Mouse (Mus musculus): ENCODE data around the gene Bves. TPM values are rescaled to one million over a fixed set of nuclear protein-coding genes. Genes with fewer than 3 reads are reported as not detected.

Bves gene
- polyA plus RNA-seq, 1 experiment, result 35.4 TPM

- H3K27me3 ChIP-seq (ENCODE audit: control insufficient read depth, insufficient read depth, insufficient read length), result no peaks in the 10 kb centered on the region
Observed at GRCm38 (mm10) chr10:45399702-45400243, 64.2 kb downstream of the Bves start.

GRCm38 (mm10) chr10:45410624-45411341 lies 75.2 kb downstream of the Bves start:
- no peak overlapping the region for H3ac ChIP-seq (ENCODE audit: control insufficient read depth, insufficient read length, low read depth)
- H3K36me3 ChIP-seq (ENCODE audit: control insufficient read depth, insufficient read depth), result no peaks in the 10 kb centered on the region
- TF ChIP-seq MAX (IDR thresholded peaks at IDR 0.05), result no peak
- no peak for TF ChIP-seq MYOD1 (IDR thresholded peaks at IDR 0.05; ENCODE audit: control insufficient read depth, insufficient read length, low read depth)
- no peak for TF ChIP-seq MYOG (IDR thresholded peaks at IDR 0.05; ENCODE audit: control insufficient read depth, extremely low read depth, insufficient read length)
- no peak for TF ChIP-seq USF1 (IDR thresholded peaks at IDR 0.05; ENCODE audit: low read depth)
- TF ChIP-seq CEBPB (IDR thresholded peaks at IDR 0.05; ENCODE audit: low read depth), result no peak
- no peak for TF ChIP-seq FOSL1 (IDR thresholded peaks at IDR 0.05; ENCODE audit: insufficient read depth, low read length, poor library complexity, severe bottlenecking)
- TF ChIP-seq CTCF (IDR thresholded peaks at IDR 0.05; ENCODE audit: control insufficient read depth, insufficient read depth, insufficient read length), result no peak
- H3K79me2 ChIP-seq (ENCODE audit: control insufficient read depth, insufficient read depth), result no peaks in the 10 kb centered on the region
- H3K4me3 ChIP-seq (ENCODE audit: insufficient read depth, poor library complexity, severe bottlenecking), result no peak overlapping the region
- H3K79me3 ChIP-seq (ENCODE audit: low read depth), result no peaks in the 10 kb centered on the region
- peaks cover 5% of the 10 kb centered on the region for H3K27me3 ChIP-seq (ENCODE audit: control insufficient read depth, insufficient read depth, insufficient read length)

More at GRCm38 (mm10) chr10:45399702-45400243, 64.2 kb downstream of the Bves start:
- H3K36me3 ChIP-seq (ENCODE audit: control insufficient read depth, insufficient read depth), result no peaks in the 10 kb centered on the region
- no peak overlapping the region for H3K4me3 ChIP-seq (ENCODE audit: insufficient read depth, poor library complexity, severe bottlenecking)
- no peaks in the 10 kb centered on the region for H3K79me2 ChIP-seq (ENCODE audit: control insufficient read depth, insufficient read depth)
- H3K79me3 ChIP-seq (ENCODE audit: low read depth), result no peaks in the 10 kb centered on the region
- TF ChIP-seq MYOD1 (IDR thresholded peaks at IDR 0.05; ENCODE audit: control insufficient read depth, insufficient read length, low read depth) (no peak), FOSL1 (IDR thresholded peaks at IDR 0.05; ENCODE audit: insufficient read depth, low read length, poor library complexity, severe bottlenecking) (no peak), MYOG (IDR thresholded peaks at IDR 0.05; ENCODE audit: control insufficient read depth, extremely low read depth, insufficient read length) (no peak), CEBPB (IDR thresholded peaks at IDR 0.05; ENCODE audit: low read depth) (no peak), MAX (IDR thresholded peaks at IDR 0.05) (no peak), CTCF (IDR thresholded peaks at IDR 0.05; ENCODE audit: control insufficient read depth, insufficient read depth, insufficient read length) (no peak), USF1 (IDR thresholded peaks at IDR 0.05; ENCODE audit: low read depth) (no peak)
- no peak overlapping the region for H3ac ChIP-seq (ENCODE audit: control insufficient read depth, insufficient read length, low read depth)

DNA sequence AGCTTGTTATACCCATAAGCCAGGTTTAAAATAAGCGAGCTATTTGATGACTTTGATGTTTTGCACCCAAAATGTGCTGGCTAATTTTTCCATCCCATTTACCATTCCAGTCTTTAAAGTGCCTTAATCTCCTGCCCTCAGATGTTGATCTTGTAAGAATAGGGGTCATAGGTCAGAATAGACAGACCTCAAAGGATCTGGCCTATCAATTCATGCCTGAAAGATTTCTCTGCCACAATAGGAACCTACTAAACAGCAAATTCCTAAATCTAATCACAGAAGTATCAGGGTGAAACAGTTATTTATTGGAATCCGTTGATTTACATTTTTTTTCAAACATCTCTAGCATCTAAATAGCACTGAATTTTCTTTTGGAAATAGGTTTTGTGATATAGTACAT lies 76.2 kb downstream of the Bves start:
- Histone ChIP-seq H3ac (ENCODE audit: control insufficient read depth, insufficient read length, low read depth) (no peak overlapping the region), H3K4me3 (ENCODE audit: insufficient read depth, poor library complexity, severe bottlenecking) (no peak overlapping the region), H3K27me3 (ENCODE audit: control insufficient read depth, insufficient read depth, insufficient read length) (peaks cover 5% of the 10 kb centered on the region), H3K36me3 (ENCODE audit: control insufficient read depth, insufficient read depth) (no peaks in the 10 kb centered on the region), H3K79me3 (ENCODE audit: low read depth) (no peaks in the 10 kb centered on the region), H3K79me2 (ENCODE audit: control insufficient read depth, insufficient read depth) (no peaks in the 10 kb centered on the region)
- TF ChIP-seq MYOG (IDR thresholded peaks at IDR 0.05; ENCODE audit: control insufficient read depth, extremely low read depth, insufficient read length) (no peak), CTCF (IDR thresholded peaks at IDR 0.05; ENCODE audit: control insufficient read depth, insufficient read depth, insufficient read length) (no peak), CEBPB (IDR thresholded peaks at IDR 0.05; ENCODE audit: low read depth) (no peak), MYOD1 (IDR thresholded peaks at IDR 0.05; ENCODE audit: control insufficient read depth, insufficient read length, low read depth) (no peak), MAX (IDR thresholded peaks at IDR 0.05) (no peak), USF1 (IDR thresholded peaks at IDR 0.05; ENCODE audit: low read depth) (no peak), FOSL1 (IDR thresholded peaks at IDR 0.05; ENCODE audit: insufficient read depth, low read length, poor library complexity, severe bottlenecking) (no peak)

- no peak overlapping the region for H3K4me3 ChIP-seq (ENCODE audit: insufficient read depth, poor library complexity, severe bottlenecking)
- no peak overlapping the region for H3ac ChIP-seq (ENCODE audit: control insufficient read depth, insufficient read length, low read depth)
- H3K36me3 ChIP-seq (ENCODE audit: control insufficient read depth, insufficient read depth), result no peaks in the 10 kb centered on the region
- no peaks in the 10 kb centered on the region for H3K79me2 ChIP-seq (ENCODE audit: control insufficient read depth, insufficient read depth)
- TF ChIP-seq CTCF (IDR thresholded peaks at IDR 0.05; ENCODE audit: control insufficient read depth, insufficient read depth, insufficient read length) (no peak), MAX (IDR thresholded peaks at IDR 0.05) (no peak), CEBPB (IDR thresholded peaks at IDR 0.05; ENCODE audit: low read depth) (no peak), MYOG (IDR thresholded peaks at IDR 0.05; ENCODE audit: control insufficient read depth, extremely low read depth, insufficient read length) (no peak), USF1 (IDR thresholded peaks at IDR 0.05; ENCODE audit: low read depth) (no peak), FOSL1 (IDR thresholded peaks at IDR 0.05; ENCODE audit: insufficient read depth, low read length, poor library complexity, severe bottlenecking) (no peak), MYOD1 (IDR thresholded peaks at IDR 0.05; ENCODE audit: control insufficient read depth, insufficient read length, low read depth) (no peak)
- H3K27me3 ChIP-seq (ENCODE audit: control insufficient read depth, insufficient read depth, insufficient read length), result peaks cover 5% of the 10 kb centered on the region
- H3K79me3 ChIP-seq (ENCODE audit: low read depth), result no peaks in the 10 kb centered on the region
Observed at GRCm38 (mm10) chr10:45412144-45412543, 76.6 kb downstream of the Bves start.

Other genes starting within 250 kb of the Bves start
- 69.9 TPM for gene Popdc3, start 157.7 kb upstream of the Bves start, polyA plus RNA-seq (2012; fragmentation: generic; extraction: Trizol)
- gene Lin28b, start 150.6 kb downstream of the Bves start, polyA plus RNA-seq (2012; fragmentation: generic; extraction: Trizol), result under 0.01 TPM
- 2.9 TPM for gene Hace1, start 242.1 kb downstream of the Bves start, polyA plus RNA-seq (2012; fragmentation: generic; extraction: Trizol)